8 mouse cellular contexts compared by ENCODE assay signal in genomic region chr5:105494246-105494917, GRCm38 (mm10). TPM values are rescaled to one million over a fixed set of nuclear protein-coding genes. Genes with fewer than 3 reads are reported as not detected.
A peak's percentile ranks its signal among the peaks of the same experiment; 100 is the strongest.
DNase-seq lines count a peak whose midpoint lies in the region; ATAC-seq and TF ChIP-seq lines count a peak whose summit lies in the region.
"Had no signal": no experiment of that assay in that cellular context is flagged by ENCODE, and none has a peak within 500 bp of the region (broad histone marks: within the 10 kb centered on the region; RNA-seq: fewer than 3 reads in every experiment).

No protein-coding gene starts in this region.

- no peak overlapping the region for H3K27ac ChIP-seq in kidney, postnatal 0 days
- H3K27ac ChIP-seq in CH12.LX (ENCODE audit: insufficient read depth, low read depth) = no peak overlapping the region
- H3K27ac ChIP-seq in intestine, postnatal 0 days (ENCODE audit: low read depth, low read length) = no peak overlapping the region

- DNase-seq in kidney, postnatal 0 days (ENCODE audit: low spot score) = peak; percentile 11
- no peak for DNase-seq in kidney, adult 8-10 months
- DNase-seq in CH12.LX (ENCODE audit: extremely low read depth) = no peak
- DNase-seq in brain, embryonic 14.5 days (ENCODE audit: low read depth) = peak; percentile 53
- no peak for DNase-seq in urinary bladder, postnatal 36 days (ENCODE audit: low spot score in 2 of 2)
- DNase-seq in thymus, postnatal 0 days (ENCODE audit: low spot score) = no peak

- H3K4me2 ChIP-seq in kidney, postnatal 0 days (ENCODE audit: low read length) = no peak overlapping the region; the same call in 1 of the 2 replicates
- H3K4me2 ChIP-seq in CH12.LX (ENCODE audit: insufficient read depth, low read depth, poor library complexity, severe bottlenecking) = no peak overlapping the region
- H3K4me2 ChIP-seq in intestine, postnatal 0 days (replicated peaks; ENCODE audit: low read depth) = no peak overlapping the region

- no peaks in the 10 kb centered on the region for H3K79me2 ChIP-seq in CH12.LX (replicated peaks; ENCODE audit: control insufficient read depth, extremely low read depth, insufficient read depth, poor library complexity, severe bottlenecking)

- no peak for TF ChIP-seq RAD21 in CH12.LX (IDR thresholded peaks at IDR 0.05; ENCODE audit: low read depth, low read length)

- no peaks in the 10 kb centered on the region for H3K27me3 ChIP-seq in kidney, postnatal 0 days (ENCODE audit: insufficient read depth, low read length)
- peaks cover 3% of the 10 kb centered on the region for H3K27me3 ChIP-seq in CH12.LX (replicated peaks)
- no peaks in the 10 kb centered on the region for H3K27me3 ChIP-seq in intestine, postnatal 0 days (replicated peaks; ENCODE audit: control insufficient read depth, insufficient read depth, low read length)
- H3K27me3 ChIP-seq: Patski had no signal

- no peak for TF ChIP-seq POLR2A in CH12.LX (IDR thresholded peaks at IDR 0.05; ENCODE audit: low read depth, low read length)
- TF ChIP-seq POLR2A in brain, embryonic 14.5 days (IDR thresholded peaks at IDR 0.05; ENCODE audit: borderline replicate concordance, extremely low read depth, insufficient read depth, insufficient read length, poor library complexity, severe bottlenecking) = no peak

- no peaks in the 10 kb centered on the region for H3K9me3 ChIP-seq in kidney, postnatal 0 days (replicated peaks; ENCODE audit: low read length)
- no peaks in the 10 kb centered on the region for H3K9me3 ChIP-seq in CH12.LX (replicated peaks; ENCODE audit: low read length)
- H3K9me3 ChIP-seq in intestine, postnatal 0 days (ENCODE audit: control insufficient read depth) = no peaks in the 10 kb centered on the region

- no peak for TF ChIP-seq EP300 in CH12.LX (IDR thresholded peaks at IDR 0.05; ENCODE audit: low read length)

- in situ Hi-C loops in CH12.LX (cut with MboI; ENCODE audit: low pct_ligation_motif_present, low pct_unique_long_range_greater_than_20kb, low sequenced_read_pairs) = no loop called here

- 0 out of 2 replicates have a peak, but pooled peaks cover 4% of the 10 kb centered on the region for H3K4me1 ChIP-seq in kidney, postnatal 0 days (replicated peaks; ENCODE audit: insufficient read depth, low read length)
- peaks cover 0 to 24% of the 10 kb centered on the region in 2 experiments; a peak in 3 of 4 replicates for H3K4me1 ChIP-seq in CH12.LX (ENCODE audit: control insufficient read depth in 1 of 2, insufficient read depth in 2 of 2)
- H3K4me1 ChIP-seq in intestine, postnatal 0 days (replicated peaks; ENCODE audit: control insufficient read depth, insufficient read depth, low read length) = 0 out of 2 replicates have a peak, but pooled peaks cover 6% of the 10 kb centered on the region

- no peak; the same call in 1 of the 2 replicates for TF ChIP-seq CTCF in kidney, postnatal 0 days (IDR thresholded peaks at IDR 0.05; ENCODE audit: low read depth)
- TF ChIP-seq CTCF in CH12.LX (conservative IDR thresholded peaks at IDR 0.05 in 1 of 2, IDR thresholded peaks at IDR 0.05 in 1 of 2; ENCODE audit: low read depth in 2 of 2, low read length in 2 of 2) = no peak
- no peak for TF ChIP-seq CTCF in brain, embryonic 14.5 days (IDR thresholded peaks at IDR 0.05; ENCODE audit: borderline replicate concordance, extremely low read depth, insufficient read depth, insufficient read length)
- TF ChIP-seq CTCF in intestine, postnatal 0 days (IDR thresholded peaks at IDR 0.05; ENCODE audit: low read depth) = 0 out of 2 replicates have a peak, but pooled peaks have one; percentile 10

- no peak overlapping the region for H3K9ac ChIP-seq in kidney, postnatal 0 days (ENCODE audit: low read depth, low read length)
- peak overlapping the region; percentile 58 for H3K9ac ChIP-seq in CH12.LX (ENCODE audit: insufficient read depth, low read depth)
- H3K9ac ChIP-seq in intestine, postnatal 0 days (ENCODE audit: low read depth, low read length) = no peak overlapping the region

- WGBS in kidney, postnatal 0 days = 46% methylated on average over 10 of the region's 10 CpGs
- 63% methylated on average over 10 of the region's 10 CpGs for WGBS in intestine, postnatal 0 days

- dilution Hi-C loops in CH12.LX (cut with MboI; ENCODE audit: extremely low pct_ligation_motif_present, extremely low pct_unique_long_range_greater_than_20kb, low sequenced_read_pairs) = no loop called here

- H3K36me3 ChIP-seq in kidney, postnatal 0 days (ENCODE audit: insufficient read depth, low read length) = no peaks in the 10 kb centered on the region
- no peaks in the 10 kb centered on the region for H3K36me3 ChIP-seq in CH12.LX (replicated peaks in 1 of 2; ENCODE audit: control insufficient read depth in 1 of 2, insufficient read depth in 1 of 2, low read length in 1 of 2)
- H3K36me3 ChIP-seq in intestine, postnatal 0 days (ENCODE audit: control insufficient read depth, insufficient read depth) = no peaks in the 10 kb centered on the region; the same call in 1 of the 2 replicates

- H3K4me3 ChIP-seq in kidney, postnatal 0 days (replicated peaks; ENCODE audit: low read depth, low read length) = no peak overlapping the region
- H3K4me3 ChIP-seq in CH12.LX (replicated peaks in 1 of 3; ENCODE audit: low read depth in 2 of 3, low read length in 2 of 3, poor library complexity in 1 of 3) = no peak overlapping the region
- H3K4me3 ChIP-seq in intestine, postnatal 0 days (ENCODE audit: low read depth, low read length) = no peak overlapping the region

- no peak for ATAC-seq in kidney, postnatal 0 days (replicated peaks; ENCODE audit: low FRiP score, low read depth)
- ATAC-seq in intestine, postnatal 0 days = no peak

TF ChIP-seq in CH12.LX, 34 proteins besides CTCF, POLR2A, EP300 and RAD21:
- TF ChIP-seq GABPA (IDR thresholded peaks at IDR 0.05; ENCODE audit: insufficient replicate concordance, low read depth, low read length) = no peak
- TF ChIP-seq SIN3A (IDR thresholded peaks at IDR 0.05; ENCODE audit: low read length) = no peak
- TF ChIP-seq BHLHE40 (IDR thresholded peaks at IDR 0.05; ENCODE audit: low read depth, low read length) = no peak
- TF ChIP-seq PAX5 (IDR thresholded peaks at IDR 0.05; ENCODE audit: low read length) = no peak
- TF ChIP-seq ZNF384 (IDR thresholded peaks at IDR 0.05; ENCODE audit: low read depth, low read length) = no peak
- TF ChIP-seq MYC (IDR thresholded peaks at IDR 0.05; ENCODE audit: low read depth, low read length) = no peak
- no peak for TF ChIP-seq NELFE (IDR thresholded peaks at IDR 0.05; ENCODE audit: low read depth, low read length)
- no peak for TF ChIP-seq E2F4 (IDR thresholded peaks at IDR 0.05; ENCODE audit: insufficient replicate concordance, low read depth, low read length)
- no peak for TF ChIP-seq UBTF (IDR thresholded peaks at IDR 0.05; ENCODE audit: low read depth, low read length)
- no peak for TF ChIP-seq POLR2AphosphoS2 (IDR thresholded peaks at IDR 0.05; ENCODE audit: low read depth, low read length)
- no peak for TF ChIP-seq SMC3 (IDR thresholded peaks at IDR 0.05; ENCODE audit: low read depth, low read length)
- no peak for TF ChIP-seq RCOR1 (conservative IDR thresholded peaks at IDR 0.05; ENCODE audit: low read depth, low read length)
- no peak for TF ChIP-seq MAX (IDR thresholded peaks at IDR 0.05; ENCODE audit: low read length)
- TF ChIP-seq MAFK (IDR thresholded peaks at IDR 0.05; ENCODE audit: insufficient replicate concordance, low read length) = no peak
- TF ChIP-seq ZMIZ1 (IDR thresholded peaks at IDR 0.05; ENCODE audit: low read depth, low read length) = no peak
- TF ChIP-seq ZKSCAN1 (IDR thresholded peaks at IDR 0.05; ENCODE audit: borderline replicate concordance, low read depth, low read length) = no peak
- TF ChIP-seq ETS1 (conservative IDR thresholded peaks at IDR 0.05; ENCODE audit: low read depth, low read length) = no peak
- TF ChIP-seq ZC3H11A (IDR thresholded peaks at IDR 0.05; ENCODE audit: low read depth, low read length) = no peak
- no peak for TF ChIP-seq KAT2A (IDR thresholded peaks at IDR 0.05; ENCODE audit: insufficient replicate concordance, low read length)

RNA-seq across cellular contexts. Expression of gene Lrrc8c, which starts 24.8 kb away (rescaled TPM):
- polyA plus RNA-seq in kidney, postnatal 0 days (2015; fragmentation: Nextera tagmentation; extraction: Ambion mirVana) = 14.7 and 14.8 TPM in 2 replicates
- total RNA-seq in CH12.LX (2012; rRNA removed) = 2.4 and 5.9 TPM in 2 replicates
- total RNA-seq in CH12.LX (2014; rRNA removed) = 2.4 and 3.3 TPM in 2 replicates
- polyA plus RNA-seq in CH12.LX (2012; ENCODE audit: insufficient read length, low read depth) = 7.3 and 10.3 TPM in 2 replicates
- 8.9 and 14.8 TPM in 2 replicates for polyA plus RNA-seq in brain, embryonic 14.5 days (2012; rRNA removed)
- polyA plus RNA-seq in intestine, postnatal 0 days (2015; fragmentation: Nextera tagmentation; extraction: Ambion mirVana) = 11.8 and 13.4 TPM in 2 replicates
- 24.5 and 26.2 TPM in 2 replicates for polyA plus RNA-seq in thymus, postnatal 0 days (2015; fragmentation: Nextera tagmentation; extraction: Ambion mirVana)

Comparison
In these comparisons a context has a peak if more than half of its experiments do, and no peak if none do; other contexts are left out.
1. DNase-seq: peak in kidney, postnatal 0 days (single experiment) and brain, embryonic 14.5 days (single experiment); none in kidney, adult 8-10 months (0 of 2), CH12.LX (single experiment), urinary bladder, postnatal 36 days (0 of 2) and thymus, postnatal 0 days (single experiment).